Mouse (Mus musculus): ENCODE data around the gene Wdr26. TPM values are rescaled to one million over a fixed set of nuclear protein-coding genes. Genes with fewer than 3 reads are reported as not detected.

Gene Wdr26
- polyA plus RNA-seq, 1 experiment = 47.0 TPM

DNA sequence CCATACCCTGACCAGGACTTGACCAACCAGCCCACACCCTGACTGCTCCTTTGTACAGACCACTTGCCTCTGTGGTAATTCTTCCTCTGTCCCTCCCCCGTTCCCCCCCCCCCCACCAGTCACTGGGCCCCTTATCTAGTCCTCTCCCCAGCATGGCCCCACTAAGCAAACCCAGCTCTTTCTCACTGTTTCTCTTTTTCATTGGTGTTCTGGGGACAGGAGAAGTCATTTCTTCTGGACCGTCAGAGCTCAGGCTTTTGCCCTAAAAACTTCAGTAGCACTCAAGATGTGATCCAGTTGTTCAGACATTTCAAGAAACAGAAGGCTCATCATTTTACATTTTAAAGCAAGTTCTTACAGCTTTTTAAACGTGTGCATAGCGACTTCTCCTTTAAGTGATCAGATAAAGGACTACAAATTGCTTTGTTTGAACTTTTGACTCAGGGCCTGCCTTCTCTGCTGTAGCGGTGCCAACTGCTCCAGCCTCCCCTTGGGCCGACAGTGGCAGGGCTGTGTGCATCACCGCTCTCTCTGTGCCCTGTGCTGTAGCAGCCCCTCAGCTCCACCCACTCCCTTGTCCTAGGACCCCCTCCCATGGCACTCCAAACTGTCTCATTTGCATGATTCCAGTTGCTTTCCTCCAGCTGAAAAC lies 34.8 kb upstream of the Wdr26 start:
- DNase-seq = no peak
- TF ChIP-seq CTCF (IDR thresholded peaks at IDR 0.05; ENCODE audit: borderline replicate concordance, insufficient read depth, low read depth, low read length) (no peak), POLR2A (IDR thresholded peaks at IDR 0.05; ENCODE audit: borderline replicate concordance, insufficient read depth, low read length) (no peak)
- WGBS = 39% methylated on average over 7 of the region's 7 CpGs
- Histone ChIP-seq H3K4me3 (replicated peaks; ENCODE audit: insufficient read depth, low read depth, low read length) (no peak overlapping the region), H3K27me3 (ENCODE audit: control insufficient read depth, insufficient read depth, low read length) (no peaks in the 10 kb centered on the region), H3K4me1 (ENCODE audit: control insufficient read depth, insufficient read depth, low read length) (no peaks in the 10 kb centered on the region), H3K27ac (ENCODE audit: insufficient read depth, low read length) (no peak overlapping the region)

DNA sequence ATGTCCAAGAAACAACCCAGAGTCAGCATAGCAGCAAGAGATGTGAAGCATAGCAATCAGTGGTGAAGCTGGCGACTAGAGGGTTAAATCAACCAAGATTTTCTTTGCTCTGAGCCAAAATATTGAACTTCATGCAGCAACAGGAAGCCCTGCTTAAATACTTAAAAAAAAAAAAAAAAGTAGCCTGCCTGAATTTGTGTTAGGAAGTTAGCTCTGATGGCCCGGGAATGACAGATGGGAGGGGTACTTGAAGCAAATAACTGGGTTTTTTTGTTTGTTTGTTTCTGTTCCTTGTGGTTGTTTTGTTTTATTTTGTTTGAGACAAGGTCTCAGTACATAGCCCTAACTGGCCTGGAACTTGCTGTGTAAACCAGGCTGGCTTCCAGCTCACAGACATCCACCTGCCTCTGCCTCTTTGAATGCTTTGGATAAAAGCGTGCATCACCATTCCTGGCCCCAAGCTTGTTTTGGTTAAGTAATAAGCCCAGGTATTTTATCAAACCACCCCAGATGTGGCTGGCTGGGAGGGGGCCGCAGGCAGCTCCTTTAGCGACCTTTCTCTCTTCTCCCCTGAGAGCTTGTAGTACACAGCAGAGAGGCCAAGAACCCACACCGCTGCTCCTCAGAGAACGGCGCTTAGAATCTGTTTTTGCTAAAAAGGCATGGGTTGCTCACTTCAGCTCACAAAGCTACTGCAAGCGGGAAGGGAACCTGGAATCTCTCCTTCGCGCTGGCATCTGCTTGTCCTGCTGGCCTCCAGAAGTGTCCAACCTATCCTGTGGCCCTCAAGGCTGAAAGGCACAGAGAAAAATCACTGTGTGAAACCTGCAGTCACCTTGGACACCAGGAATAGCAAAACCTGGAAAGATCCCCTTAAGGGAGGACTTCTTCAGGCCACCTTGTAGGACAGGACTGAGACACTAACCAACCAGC lies 34.0 kb upstream of the Wdr26 start:
- WGBS = 81% methylated on average over 11 of the region's 11 CpGs
- TF ChIP-seq CTCF (IDR thresholded peaks at IDR 0.05; ENCODE audit: borderline replicate concordance, insufficient read depth, low read depth, low read length) = no peak
- TF ChIP-seq POLR2A (IDR thresholded peaks at IDR 0.05; ENCODE audit: borderline replicate concordance, insufficient read depth, low read length) = no peak
- Histone ChIP-seq H3K27me3 (ENCODE audit: control insufficient read depth, insufficient read depth, low read length) (no peaks in the 10 kb centered on the region), H3K4me1 (ENCODE audit: control insufficient read depth, insufficient read depth, low read length) (no peaks in the 10 kb centered on the region), H3K4me3 (replicated peaks; ENCODE audit: insufficient read depth, low read depth, low read length) (no peak overlapping the region), H3K27ac (ENCODE audit: insufficient read depth, low read length) (no peak overlapping the region)
- DNase-seq = no peak

DNA sequence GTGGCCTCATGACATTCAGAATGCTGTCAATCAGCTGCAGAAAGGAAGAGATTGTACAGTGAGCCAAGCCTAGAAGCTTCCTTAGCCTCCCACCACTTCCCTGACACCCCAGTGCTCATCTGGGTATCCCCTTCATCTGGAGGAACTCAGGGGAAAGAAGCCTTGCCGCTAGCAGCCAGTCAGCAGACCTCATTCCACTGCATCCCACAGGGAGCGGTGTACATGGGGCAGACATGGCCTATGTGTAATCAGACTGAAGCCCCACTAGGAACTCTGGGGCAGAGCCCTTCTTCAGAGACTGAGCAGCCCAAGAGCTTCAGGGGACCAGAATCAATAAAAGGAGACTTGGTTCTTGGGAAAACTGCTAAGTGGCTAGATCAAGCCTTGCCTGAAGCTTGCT lies 33.3 kb upstream of the Wdr26 start:
- no peak for DNase-seq
- Histone ChIP-seq H3K27me3 (ENCODE audit: control insufficient read depth, insufficient read depth, low read length) (no peaks in the 10 kb centered on the region), H3K4me3 (replicated peaks; ENCODE audit: insufficient read depth, low read depth, low read length) (no peak overlapping the region), H3K4me1 (ENCODE audit: control insufficient read depth, insufficient read depth, low read length) (no peaks in the 10 kb centered on the region), H3K27ac (ENCODE audit: insufficient read depth, low read length) (no peak overlapping the region)
- TF ChIP-seq CTCF (IDR thresholded peaks at IDR 0.05; ENCODE audit: borderline replicate concordance, insufficient read depth, low read depth, low read length) (no peak), POLR2A (IDR thresholded peaks at IDR 0.05; ENCODE audit: borderline replicate concordance, insufficient read depth, low read length) (no peak)
- WGBS = 91% methylated on average over 2 of the region's 2 CpGs

DNA sequence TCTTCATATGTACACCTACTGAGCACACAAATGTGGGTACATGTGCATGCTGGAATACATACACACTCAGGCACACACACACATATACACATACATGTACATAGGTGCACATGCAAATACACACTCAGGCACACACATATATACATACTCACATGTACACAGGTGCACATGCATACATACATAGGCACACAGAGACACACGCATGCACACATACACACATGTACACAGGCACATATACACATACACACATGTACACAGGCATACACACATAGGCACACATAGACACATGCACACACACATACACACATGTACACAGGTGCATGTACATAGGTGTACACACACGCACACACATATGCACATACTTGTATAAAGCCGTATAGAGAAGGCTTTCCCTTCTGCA lies 29.4 kb upstream of the Wdr26 start:
- no peak for DNase-seq
- no peak overlapping the region for H3K4me3 ChIP-seq (replicated peaks; ENCODE audit: insufficient read depth, low read depth, low read length)
- no peaks in the 10 kb centered on the region for H3K27me3 ChIP-seq (ENCODE audit: control insufficient read depth, insufficient read depth, low read length)
- no peak overlapping the region for H3K27ac ChIP-seq (ENCODE audit: insufficient read depth, low read length)
- H3K4me1 ChIP-seq (ENCODE audit: control insufficient read depth, insufficient read depth, low read length) = no peaks in the 10 kb centered on the region
- TF ChIP-seq CTCF (IDR thresholded peaks at IDR 0.05; ENCODE audit: borderline replicate concordance, insufficient read depth, low read depth, low read length) = no peak
- no peak for TF ChIP-seq POLR2A (IDR thresholded peaks at IDR 0.05; ENCODE audit: borderline replicate concordance, insufficient read depth, low read length)
- 100% methylated on average over 3 of the region's 3 CpGs for WGBS

DNA sequence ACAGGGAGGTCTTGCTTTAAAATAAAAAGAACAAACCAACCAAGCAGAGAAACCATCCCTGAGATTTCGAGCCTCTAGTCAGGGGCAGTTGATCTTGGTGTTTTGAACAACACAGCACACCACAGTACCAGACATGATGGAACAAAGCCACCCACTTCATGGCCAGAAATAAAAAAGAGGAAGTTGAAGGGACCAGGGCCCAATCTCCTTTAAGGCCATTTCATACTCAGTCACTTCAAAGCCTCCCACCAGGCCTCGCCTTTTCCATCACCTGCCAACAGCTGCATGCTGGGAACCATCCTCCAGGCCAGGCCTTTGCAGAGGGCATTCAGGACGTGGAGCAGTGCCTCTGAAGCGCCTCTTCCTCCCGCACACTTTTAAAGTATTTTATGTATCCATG lies 25.5 kb upstream of the Wdr26 start:
- 73% methylated on average over 5 of the region's 5 CpGs for WGBS
- TF ChIP-seq POLR2A (IDR thresholded peaks at IDR 0.05; ENCODE audit: borderline replicate concordance, insufficient read depth, low read length) = no peak
- no peak for TF ChIP-seq CTCF (IDR thresholded peaks at IDR 0.05; ENCODE audit: borderline replicate concordance, insufficient read depth, low read depth, low read length)
- Histone ChIP-seq H3K4me1 (ENCODE audit: control insufficient read depth, insufficient read depth, low read length) (no peaks in the 10 kb centered on the region), H3K4me3 (replicated peaks; ENCODE audit: insufficient read depth, low read depth, low read length) (no peak overlapping the region), H3K27ac (ENCODE audit: insufficient read depth, low read length) (no peak overlapping the region), H3K27me3 (ENCODE audit: control insufficient read depth, insufficient read depth, low read length) (no peaks in the 10 kb centered on the region)
- DNase-seq = no peak

DNA sequence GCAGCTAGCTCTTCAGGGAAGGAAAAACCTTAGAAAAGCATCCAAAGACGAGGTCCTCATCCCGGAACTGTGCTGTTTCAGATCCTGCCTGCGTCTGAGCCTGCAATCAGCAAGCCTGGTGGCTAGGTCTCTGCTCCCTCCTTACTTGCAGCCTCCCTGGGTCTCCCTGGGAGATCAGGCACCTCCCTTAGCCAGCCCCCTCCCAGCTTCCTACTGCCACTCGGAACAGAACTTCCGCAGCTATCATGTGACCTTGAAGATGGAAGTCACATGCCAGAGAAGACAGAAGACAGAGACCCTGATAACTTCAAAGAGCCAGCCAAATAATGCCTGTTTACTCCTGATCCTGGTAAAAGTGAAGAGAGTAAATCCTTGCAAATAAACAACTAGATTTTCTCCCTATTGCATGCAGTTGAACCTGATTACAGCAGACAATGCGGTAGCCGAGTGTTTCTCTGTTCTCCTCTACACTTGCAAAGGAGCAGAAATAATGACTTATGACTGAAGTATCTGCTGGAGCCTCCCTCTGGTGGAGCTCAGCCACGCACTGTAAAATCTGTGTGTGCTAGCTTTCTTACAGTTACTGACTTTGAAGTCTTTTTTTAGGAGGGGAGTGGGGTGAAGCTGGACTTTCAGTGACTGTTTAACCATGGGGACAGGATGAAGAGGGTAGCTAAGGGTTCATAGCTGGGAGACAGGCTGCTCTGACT lies 22.7 kb upstream of the Wdr26 start:
- H3K27me3 ChIP-seq (ENCODE audit: control insufficient read depth, insufficient read depth, low read length) = no peaks in the 10 kb centered on the region
- TF ChIP-seq CTCF (IDR thresholded peaks at IDR 0.05; ENCODE audit: borderline replicate concordance, insufficient read depth, low read depth, low read length) = no peak
- TF ChIP-seq POLR2A (IDR thresholded peaks at IDR 0.05; ENCODE audit: borderline replicate concordance, insufficient read depth, low read length) = no peak
- H3K27ac ChIP-seq (ENCODE audit: insufficient read depth, low read length) = no peak overlapping the region
- no peak overlapping the region for H3K4me3 ChIP-seq (replicated peaks; ENCODE audit: insufficient read depth, low read depth, low read length)
- H3K4me1 ChIP-seq (ENCODE audit: control insufficient read depth, insufficient read depth, low read length) = no peaks in the 10 kb centered on the region
- DNase-seq = no peak
- 34% methylated on average over 8 of the region's 8 CpGs for WGBS

DNA sequence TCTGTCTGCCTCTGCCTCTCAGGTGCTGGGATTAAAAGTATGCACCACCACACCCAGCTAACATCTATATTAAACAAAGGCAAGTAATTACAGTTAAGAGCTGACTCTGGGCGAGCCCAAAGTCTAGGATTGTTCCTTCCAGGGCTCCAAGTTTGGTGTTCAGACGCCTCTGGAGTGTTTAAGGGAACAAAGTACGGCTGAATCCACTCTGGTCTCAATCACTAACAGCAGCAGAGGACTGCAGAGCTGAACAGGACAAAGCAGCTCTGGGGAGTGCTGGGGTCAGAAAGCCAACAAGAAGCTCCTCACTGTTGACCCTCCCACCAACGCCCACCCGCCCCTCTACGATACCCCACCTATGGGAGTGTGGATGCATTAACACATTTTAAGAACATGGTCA lies 21.9 kb upstream of the Wdr26 start:
- Histone ChIP-seq H3K4me3 (replicated peaks; ENCODE audit: insufficient read depth, low read depth, low read length) (no peak overlapping the region), H3K4me1 (ENCODE audit: control insufficient read depth, insufficient read depth, low read length) (no peaks in the 10 kb centered on the region), H3K27me3 (ENCODE audit: control insufficient read depth, insufficient read depth, low read length) (no peaks in the 10 kb centered on the region), H3K27ac (ENCODE audit: insufficient read depth, low read length) (no peak overlapping the region)
- no peak for TF ChIP-seq CTCF (IDR thresholded peaks at IDR 0.05; ENCODE audit: borderline replicate concordance, insufficient read depth, low read depth, low read length)
- TF ChIP-seq POLR2A (IDR thresholded peaks at IDR 0.05; ENCODE audit: borderline replicate concordance, insufficient read depth, low read length) = no peak
- 92% methylated on average over 6 of the region's 6 CpGs for WGBS
- no peak for DNase-seq
